Mouse (Mus musculus) left cerebral cortex, postnatal 14 days (tissue): ENCODE data around the gene Serpina1f. TPM values are rescaled to one million over a fixed set of nuclear protein-coding genes. Genes with fewer than 3 reads are reported as not detected.
A peak's percentile ranks its signal among the peaks of the same experiment; 100 is the strongest.
"Not testable (repeated sequence)": the region's sequence is repeated elsewhere in the genome, so short reads cannot be mapped to it uniquely, and the experiment has no call there.

Experiments
- DNase-seq, 2 experiments: peaks; one replicate each; pipeline ENCODE4 v3.0.0; 2021 to 2022; ENCODE audit warnings: low spot score in 2 of 2, mixed read lengths in 1 of 2
- intact Hi-C: fragments of 180-260 bp; cut with DNase I; formaldehyde crosslinking; loops from one replicate; pipeline ENCODE4 v1.15.1; 2025
- total RNA-seq, 2 experiments: library from RNA; stranded (reverse); gene quantifications; 2 replicates each; pipeline ENCODE4 v1.2.3; 2021

Gene Serpina1f
- total RNA-seq, 2 experiments from 2014 or later, result not detected

GRCm38 (mm10) chr12:103670964-103671363, 24.4 kb downstream of the Serpina1f start:
- DNase-seq, result no peak
- intact Hi-C loops, result no loop called here

DNA sequence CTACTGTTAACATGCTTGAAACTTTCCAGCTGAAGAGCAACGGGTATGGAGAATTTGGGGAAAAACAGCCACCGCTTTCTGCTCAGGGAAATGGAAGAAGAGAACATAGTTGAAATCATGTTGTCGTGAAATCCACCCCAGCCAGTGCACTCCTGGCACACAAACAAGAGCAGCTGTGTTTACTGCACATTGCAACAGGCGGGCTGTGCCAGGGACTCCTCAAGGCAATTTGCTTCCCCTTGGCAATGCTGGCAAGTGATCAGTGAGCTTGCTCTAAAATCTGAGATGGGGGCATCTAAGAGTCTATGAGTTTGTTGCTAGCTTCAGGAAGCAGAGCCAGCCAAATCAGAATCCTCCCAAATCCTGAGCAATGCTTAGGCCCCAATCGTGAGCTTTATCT, 25.0 kb downstream of the Serpina1f start:
- intact Hi-C loops, result no loop called here
- peak; percentile 46 to 59 for DNase-seq

DNA sequence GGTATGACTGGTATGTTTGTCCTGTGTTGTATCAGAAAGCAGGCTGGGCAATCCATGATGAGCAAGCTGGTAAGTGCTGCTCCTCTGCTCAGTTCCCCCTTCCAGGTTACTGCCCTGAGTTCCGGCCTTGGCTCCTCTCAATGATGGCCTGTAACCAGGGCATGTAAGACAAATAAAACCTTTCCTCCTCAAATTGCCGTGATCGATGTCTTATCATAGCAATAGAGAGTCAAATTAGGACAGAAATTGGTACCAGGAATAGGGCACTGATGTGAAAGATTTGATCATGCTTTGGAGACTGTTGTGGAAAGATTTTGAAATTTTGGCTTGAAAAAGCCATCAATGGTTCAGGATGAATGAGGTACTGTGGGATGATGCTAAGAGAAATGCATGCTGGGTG, 30.0 kb downstream of the Serpina1f start:
- no peak for DNase-seq
- intact Hi-C loops, result no loop called here

DNA sequence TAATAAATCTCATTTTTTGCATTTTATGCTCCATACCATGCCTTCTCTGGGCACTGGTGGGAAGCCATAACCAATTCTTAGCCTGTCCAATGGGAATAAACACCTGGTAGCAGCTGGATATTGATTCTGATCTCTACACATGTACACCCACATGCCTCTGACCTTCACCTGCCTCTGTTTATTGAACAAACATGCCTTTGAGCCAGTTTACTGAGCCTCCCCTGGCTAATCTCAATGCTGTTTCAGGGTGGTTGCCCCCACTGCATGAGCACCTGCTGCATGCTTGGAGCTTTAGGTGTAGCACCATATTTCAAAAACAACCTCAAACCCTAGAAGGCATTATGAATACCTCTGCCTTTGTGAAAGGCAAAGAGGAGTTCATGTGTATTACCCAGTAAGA, 33.3 kb downstream of the Serpina1f start:
- DNase-seq, intact Hi-C loops: not testable (repeated sequence)

DNA sequence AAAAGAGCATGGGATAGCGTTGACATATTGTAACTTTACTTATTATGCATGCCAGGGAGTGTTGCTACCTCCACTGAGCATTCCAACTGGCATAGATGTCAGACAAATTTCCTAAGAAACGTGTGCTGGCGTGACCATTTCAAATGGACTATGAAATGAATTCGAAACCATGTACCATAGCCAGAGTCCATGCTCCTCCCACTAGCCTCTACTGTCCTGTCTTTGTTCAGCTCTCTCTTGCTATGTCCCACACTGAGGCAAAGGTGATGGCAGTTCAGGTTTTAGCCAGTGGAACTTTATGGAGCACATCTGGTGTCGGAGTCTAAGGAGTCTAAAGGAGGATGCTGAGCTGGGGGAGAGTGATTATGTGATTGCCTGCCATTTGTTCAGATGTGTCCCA, 35.3 kb downstream of the Serpina1f start:
- intact Hi-C loops, result no loop called here

GRCm38 (mm10) chr12:103659171-103659570, 36.2 kb downstream of the Serpina1f start:
- intact Hi-C loops, result no loop called here
- no peak for DNase-seq

More for the DNA sequence above, 35.3 kb downstream of the Serpina1f start:
- no peak for DNase-seq

DNA sequence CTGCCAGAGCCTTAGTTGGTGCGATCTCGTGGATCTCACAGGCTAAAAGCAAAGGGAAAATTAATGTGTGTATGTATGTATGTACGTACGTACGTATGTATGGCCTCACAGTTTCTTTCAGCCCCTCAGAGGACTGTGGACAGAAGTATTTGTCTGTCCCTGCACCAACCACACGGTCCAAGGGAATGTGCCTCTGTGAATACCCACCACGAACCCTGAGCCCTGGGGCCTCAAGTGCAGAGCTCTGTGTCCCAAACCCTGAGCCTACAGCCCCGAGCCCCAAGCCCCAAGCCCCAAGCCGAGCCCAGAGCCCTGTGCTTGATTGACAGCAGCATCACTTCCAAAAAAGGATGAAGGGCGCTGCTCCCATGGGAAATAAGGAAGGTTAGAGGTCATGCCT, 37.3 kb downstream of the Serpina1f start:
- intact Hi-C loops, result no loop called here
- no peak for DNase-seq

DNA sequence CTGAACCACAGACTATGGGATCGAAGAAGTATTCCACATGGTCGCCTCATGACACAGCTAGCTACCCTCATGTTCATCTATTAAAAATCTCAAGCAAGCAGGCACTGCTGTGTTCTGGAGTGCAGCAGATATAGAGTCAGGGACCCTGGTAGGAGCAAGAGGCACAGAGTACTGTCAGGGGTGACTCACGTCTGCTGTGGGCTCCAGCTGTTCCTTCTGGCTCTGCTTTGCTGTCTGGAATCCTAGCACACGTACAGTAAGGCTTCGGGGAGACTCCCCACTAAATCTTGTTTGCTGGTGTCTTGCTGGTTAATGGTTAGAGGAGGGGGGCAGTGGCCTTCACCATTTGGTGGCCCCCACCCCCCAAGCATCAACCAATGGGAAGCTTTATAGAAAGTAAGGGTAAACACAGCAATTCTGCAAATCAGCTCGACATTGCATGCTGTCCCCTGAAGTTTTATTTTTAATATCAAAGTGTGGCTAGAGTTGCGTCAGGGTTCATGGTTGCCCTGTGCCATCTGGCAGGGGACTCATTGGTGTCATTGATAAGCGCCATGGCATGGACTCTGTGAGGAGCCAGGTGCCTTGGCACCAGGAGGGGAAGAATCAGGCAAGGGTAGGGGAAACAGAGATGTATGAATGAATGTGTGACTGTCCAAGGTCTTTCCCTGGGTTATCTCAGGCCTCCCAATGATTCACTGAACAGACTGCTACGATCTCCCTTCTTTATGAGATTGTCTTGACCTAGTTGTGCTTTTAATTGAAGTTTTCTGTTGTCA, 38.3 kb downstream of the Serpina1f start, which contains the start of gene Serpina6:
Gene Serpina6, minus strand, starts transcription at position 365 of the 779 bp plus-strand sequence.
- intact Hi-C loops, result no loop called here
- no peak for DNase-seq

- DNase-seq, result no peak
- intact Hi-C loops, result no loop called here
These were observed 39.9 kb downstream of the Serpina1f start for GRCm38 (mm10) chr12:103655123-103656044.

- intact Hi-C loops, result no loop called here
- DNase-seq, result no peak
These were observed 41.5 kb downstream of the Serpina1f start for GRCm38 (mm10) chr12:103653836-103654235.

- intact Hi-C loops, result no loop called here
- DNase-seq, result no peak
These were observed 49.0 kb downstream of the Serpina1f start for GRCm38 (mm10) chr12:103646314-103646713.

DNA sequence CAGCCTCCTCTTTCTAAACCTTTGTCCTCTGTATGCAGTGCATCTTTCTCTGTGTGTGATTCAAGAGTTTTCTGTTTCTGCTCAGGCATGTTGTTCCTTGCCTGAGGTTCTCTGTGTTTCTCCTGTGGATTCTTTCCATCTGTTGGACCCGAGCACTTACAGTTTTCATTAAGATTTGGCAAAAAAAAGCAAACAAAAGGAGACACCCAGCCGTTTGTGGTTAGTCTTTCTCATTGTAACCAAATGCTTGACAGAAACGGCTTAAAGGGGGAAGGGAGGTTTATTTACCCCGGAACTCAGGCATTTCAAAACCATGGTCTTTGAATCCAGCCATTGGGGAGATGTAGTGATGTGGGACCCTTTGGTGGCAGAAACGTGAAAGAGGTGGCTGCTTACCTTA, 50.7 kb downstream of the Serpina1f start:
- intact Hi-C loops, result no loop called here

DNA sequence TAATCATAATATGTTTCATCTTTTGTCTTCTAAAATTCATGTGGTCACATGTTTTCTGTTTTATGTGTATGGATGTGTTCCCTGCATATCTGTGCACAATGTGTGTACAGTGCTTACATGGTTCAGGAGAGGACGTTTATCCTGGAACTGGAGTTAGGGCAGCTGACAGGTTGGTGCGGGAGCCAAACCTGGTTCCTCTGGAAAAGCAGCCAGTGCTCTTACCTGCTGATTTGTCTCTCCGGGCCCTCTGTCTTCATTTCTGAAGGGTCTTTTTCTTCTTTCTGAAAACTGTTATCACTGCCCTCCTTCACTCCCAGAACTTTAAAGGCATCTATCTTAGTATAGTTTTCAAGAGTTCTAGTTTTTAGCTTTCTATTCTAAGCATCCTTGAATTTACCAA, 51.5 kb downstream of the Serpina1f start:
- intact Hi-C loops, result loop anchor here (2.0 kb wide), 2 partner anchors 145 to 217 kb away; no protein-coding TSS in a partner anchor
- no peak for DNase-seq

More for the DNA sequence above, 50.7 kb downstream of the Serpina1f start:
- no peak for DNase-seq

DNA sequence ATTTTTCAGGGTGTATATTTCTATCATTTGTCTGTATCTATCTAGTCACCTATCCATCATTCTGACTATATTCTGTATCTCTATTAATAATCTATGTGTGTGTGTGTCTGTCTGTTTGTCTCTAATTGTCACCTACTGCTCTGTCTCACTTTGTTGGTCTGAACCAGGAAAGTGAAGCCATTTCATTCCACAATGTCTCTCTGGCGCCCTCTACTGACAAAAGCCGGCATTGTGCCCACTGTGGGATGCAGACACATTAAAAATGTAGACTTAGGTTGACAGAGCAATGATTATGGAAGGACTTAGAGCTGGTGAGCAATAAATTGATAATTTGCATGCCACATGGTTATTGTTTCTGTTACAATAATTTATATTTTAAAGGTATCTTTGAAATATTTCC, 52.0 kb downstream of the Serpina1f start:
- intact Hi-C loops, result loop anchor here (2.0 kb wide), 2 partner anchors 145 to 217 kb away; no protein-coding TSS in a partner anchor
- DNase-seq, result peak; percentile 86 to 91

Other genes starting within 250 kb of the Serpina1f start
- gene Ifi27l2b, start 238.3 kb downstream of the Serpina1f start, total RNA-seq, result not detected
- gene Ppp4r4, start 163.2 kb downstream of the Serpina1f start, total RNA-seq, result 10 to 100 TPM; 14.5 to 14.6 TPM
- not detected for gene Serpina10, start 64.1 kb downstream of the Serpina1f start, total RNA-seq
- not detected for gene Serpina6, start 38.3 kb downstream of the Serpina1f start, total RNA-seq
- not detected for gene Serpina16, start 19.4 kb downstream of the Serpina1f start, total RNA-seq
- gene Serpina1d, start 78.1 kb upstream of the Serpina1f start, total RNA-seq, result not detected
- gene Serpina1b, start 134.8 kb upstream of the Serpina1f start, total RNA-seq, result not detected
- gene Serpina1a, start 168.0 kb upstream of the Serpina1f start, total RNA-seq, result not detected
- gene Serpina1c, start 209.4 kb upstream of the Serpina1f start, total RNA-seq, result not detected